Mouse (Mus musculus): ENCODE results near the gene Hspa1l. TPM values are rescaled to one million over a fixed set of nuclear protein-coding genes. Genes with fewer than 3 reads are reported as not detected.

Gene Hspa1l
- polyA plus RNA-seq (2017; shearing (Covaris generic)) = not detected

DNA sequence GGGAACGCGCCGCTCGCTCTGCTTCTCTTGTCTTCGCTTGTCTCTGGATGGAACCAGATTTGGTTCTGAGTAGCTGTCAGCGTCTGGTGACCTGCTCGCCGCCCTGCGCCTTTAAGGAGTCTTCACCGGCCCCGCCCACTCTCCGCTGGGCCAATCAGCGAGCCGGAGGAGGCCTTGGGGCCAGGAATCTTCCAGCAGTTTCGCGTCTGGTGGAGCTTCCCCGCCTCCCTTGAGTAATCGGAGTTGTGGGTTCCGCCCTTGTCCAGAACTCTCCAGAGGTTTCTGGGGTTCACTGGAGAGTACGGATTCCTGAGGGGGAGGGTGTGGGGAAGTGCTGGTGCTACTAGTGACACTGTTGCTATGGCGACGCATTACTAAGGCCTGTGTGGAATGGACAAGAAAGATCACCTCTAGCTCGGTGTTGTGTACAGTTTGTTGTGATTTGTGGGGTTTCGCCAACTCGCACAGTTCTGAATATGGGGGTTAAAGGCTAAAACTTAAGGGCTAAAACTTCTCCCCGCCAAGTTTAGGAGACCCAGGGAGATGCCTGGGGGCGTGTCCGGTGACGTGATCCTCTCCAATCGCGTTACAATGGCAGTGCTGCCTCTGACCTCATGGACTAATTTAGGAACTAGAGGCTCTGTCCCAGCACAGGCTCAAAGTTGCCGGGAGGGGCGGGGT, at the start of gene Hspa1l, which contains the start of gene Hspa1a:
Gene Hspa1l, plus strand, starts transcription at position 635 of the 681 bp plus-strand sequence.
Gene Hspa1a, minus strand, starts transcription at position 88 of the 681 bp plus-strand sequence.

DNA sequence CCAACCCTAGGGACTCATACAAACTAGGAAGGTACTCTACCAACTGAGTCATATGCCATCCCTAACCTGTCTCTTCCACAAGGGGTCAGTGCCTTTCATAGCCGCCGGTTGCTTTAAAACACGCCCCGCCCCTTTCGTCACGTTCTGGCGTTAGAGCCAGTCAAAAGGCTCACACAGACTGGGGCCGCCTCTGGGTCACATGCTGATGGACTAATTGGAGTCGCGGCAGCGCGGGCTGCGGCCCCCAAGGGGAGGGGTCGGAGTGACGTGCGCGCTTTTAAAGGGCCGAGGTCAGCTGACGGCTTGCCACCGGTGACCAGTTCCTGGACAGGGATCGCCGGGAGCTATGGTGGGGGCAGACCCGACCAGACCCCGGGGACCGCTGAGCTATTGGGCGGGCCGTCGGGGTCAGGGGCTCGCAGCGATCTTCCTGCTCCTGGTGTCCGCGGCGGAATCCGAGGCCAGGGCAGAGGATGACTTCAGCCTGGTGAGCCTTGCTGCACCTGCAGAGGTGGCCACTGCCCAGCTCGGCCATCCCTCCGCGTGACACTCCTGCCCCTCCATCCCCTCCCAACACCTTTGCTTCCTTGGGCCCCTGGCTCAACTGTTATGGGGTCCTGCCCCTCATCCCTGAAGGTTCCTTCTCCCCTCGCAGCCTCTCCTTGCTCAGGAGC, 41.3 kb upstream of the Hspa1l start, which contains the start of gene Neu1:
Gene Neu1, plus strand, starts transcription at position 193 of the 674 bp plus-strand sequence.

GRCm38 (mm10) chr17:34959130-34959778, 13.2 kb upstream of the Hspa1l start, which contains the start of gene Hspa1b:
Gene Hspa1b, minus strand, starts transcription at chr17:34959238.

GRCm38 (mm10) chr17:34969822-34970221, 2.7 kb upstream of the Hspa1l start, which contains the start of gene Gm20481:
Gene Gm20481, plus strand, starts transcription at chr17:34969912.

DNA sequence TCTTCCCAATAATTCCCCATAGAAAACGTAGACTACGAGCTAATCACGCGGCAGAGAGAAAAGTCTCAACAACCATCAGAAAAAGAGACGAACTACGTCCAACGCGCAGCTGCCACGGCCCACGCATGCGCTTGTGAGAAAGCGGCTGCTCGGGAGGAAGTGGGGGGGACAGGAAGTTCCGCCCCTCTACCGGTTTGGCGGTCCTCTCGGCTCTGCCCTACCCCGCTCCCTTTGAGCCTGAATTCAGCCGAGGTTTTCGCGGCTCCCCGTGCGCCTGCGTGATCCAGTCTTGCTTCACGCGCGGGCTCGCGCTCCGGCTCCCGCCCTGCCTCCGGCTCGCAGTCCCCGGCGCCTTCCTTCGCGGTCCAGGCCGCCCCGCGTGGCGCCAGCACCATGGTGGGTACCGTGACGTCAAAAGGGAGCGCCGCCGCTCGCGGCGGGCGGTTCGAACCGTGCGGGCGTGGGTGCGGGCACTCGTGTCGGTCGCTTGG, 9.2 kb downstream of the Hspa1l start, which contains the start of gene Lsm2:
Gene Lsm2, plus strand, starts transcription at position 173 of the 491 bp plus-strand sequence.

DNA sequence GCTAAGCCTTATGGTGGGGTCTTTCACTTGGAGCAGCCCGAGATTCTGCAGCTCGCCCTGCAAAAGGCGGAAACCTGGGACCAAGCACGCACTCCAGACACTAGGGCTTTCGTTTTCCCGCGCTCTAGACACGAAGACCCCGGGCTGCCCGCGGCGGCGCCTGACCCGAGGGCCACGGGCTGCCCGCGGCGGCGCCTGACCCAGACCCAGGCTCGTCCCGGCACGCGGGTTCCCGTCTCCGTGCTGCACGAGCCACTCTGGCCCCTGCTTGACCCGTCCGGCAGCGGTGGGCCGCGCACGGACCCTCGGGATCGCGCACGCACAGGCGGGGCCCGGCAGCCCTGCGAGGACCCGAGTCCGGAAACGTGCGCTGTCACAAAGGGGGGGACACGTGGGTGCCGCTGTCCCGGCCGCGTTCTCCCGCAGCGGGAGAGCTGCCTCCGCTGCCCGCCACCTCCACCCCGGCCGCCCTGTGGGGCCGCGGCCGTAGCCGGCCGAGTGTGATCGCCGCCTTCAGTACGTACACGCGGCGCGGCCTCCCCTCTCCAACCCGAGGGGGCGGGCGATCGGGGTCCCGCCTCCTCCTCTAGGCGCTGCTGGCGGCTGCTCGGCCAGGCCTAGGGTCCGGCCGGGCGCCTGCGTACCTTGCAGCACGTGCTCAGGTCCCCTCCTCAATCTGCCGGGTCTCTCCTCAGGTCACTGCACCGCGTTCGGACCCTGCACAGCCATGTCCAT, 28.4 kb downstream of the Hspa1l start, which contains the start of gene Vars:
Gene Vars, plus strand, starts transcription at position 271 of the 735 bp plus-strand sequence.

DNA sequence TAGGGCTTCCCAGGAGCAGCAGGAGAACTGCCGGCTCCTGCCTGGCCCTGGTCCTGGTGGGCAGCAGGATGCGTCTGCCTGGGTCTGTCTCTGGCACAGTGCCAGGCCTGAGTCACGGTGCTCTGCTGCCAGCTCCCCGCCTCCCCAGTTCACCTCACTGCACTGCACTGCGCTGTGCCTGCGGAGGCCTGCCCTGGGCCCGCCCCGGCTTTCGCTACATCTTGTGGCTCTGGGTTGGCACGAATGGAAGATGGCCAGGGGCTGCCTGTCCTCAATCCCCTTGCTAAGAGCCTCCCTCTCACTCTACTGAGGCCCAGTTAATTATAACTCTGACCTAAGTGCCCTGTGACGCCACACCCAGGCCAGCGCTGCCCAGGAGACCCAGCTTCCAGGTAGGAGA, 43.9 kb downstream of the Hspa1l start, which contains the start of gene Vwa7:
Gene Vwa7, plus strand, starts transcription at position 204 of the 400 bp plus-strand sequence.

DNA sequence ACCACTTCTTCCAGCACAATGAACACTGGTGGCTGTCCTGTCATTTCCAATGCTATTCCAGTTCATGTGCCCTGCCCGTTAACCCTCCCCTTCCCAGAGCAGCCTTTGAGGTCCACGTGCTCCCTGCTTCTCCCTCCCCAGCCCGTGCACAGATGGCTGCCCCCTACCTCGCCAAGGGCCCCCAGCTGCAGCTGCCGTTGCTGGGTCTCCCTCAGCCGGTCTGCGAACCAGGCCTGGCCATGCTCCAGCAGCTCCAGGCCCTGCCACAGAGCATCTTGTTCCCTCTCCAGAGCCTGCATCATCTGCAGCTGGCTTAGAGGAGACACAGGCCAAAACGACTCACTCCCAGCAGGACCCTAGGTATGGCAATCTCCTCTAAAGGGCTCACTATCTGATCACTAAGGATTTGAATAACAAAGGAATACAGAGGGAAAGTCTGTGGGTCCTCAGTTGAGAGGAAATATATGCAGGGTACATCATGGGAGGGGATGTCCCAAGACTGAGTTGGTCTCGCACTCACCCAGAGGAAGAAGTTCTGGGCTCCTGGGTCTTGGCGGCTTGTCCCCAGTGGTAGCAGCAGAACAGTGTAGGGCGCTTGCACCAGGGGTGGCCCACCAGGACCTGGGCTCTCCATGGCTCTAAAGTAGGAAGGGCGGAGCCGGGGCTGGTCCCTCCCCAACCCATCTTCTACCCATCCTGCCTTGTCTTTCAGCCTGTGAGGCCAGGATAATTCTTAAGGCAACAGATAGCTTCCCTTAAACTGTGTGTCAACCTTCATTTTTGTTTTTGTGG, 55.0 kb downstream of the Hspa1l start, which contains the start of gene Sapcd1:
Gene Sapcd1, minus strand, starts transcription at position 740 of the 792 bp plus-strand sequence.

Other genes with a start within 250 kb of the Hspa1l start
- gene C4b, start 228.8 kb upstream of the Hspa1l start, polyA plus RNA-seq (2017; shearing (Covaris generic)) = not detected
- not detected for gene Cyp21a1, start 168.1 kb upstream of the Hspa1l start, polyA plus RNA-seq (2017; shearing (Covaris generic))
- gene Stk19, start 135.8 kb upstream of the Hspa1l start, polyA plus RNA-seq (2017; shearing (Covaris generic)) = 25.8 TPM
- gene Dxo, start 135.7 kb upstream of the Hspa1l start, polyA plus RNA-seq (2017; shearing (Covaris generic)) = 123 TPM
- 128 TPM for gene Skiv2l, start 122.5 kb upstream of the Hspa1l start, polyA plus RNA-seq (2017; shearing (Covaris generic))
- gene Nelfe, start 122.3 kb upstream of the Hspa1l start, polyA plus RNA-seq (2017; shearing (Covaris generic)) = 49.5 TPM
- gene Cfb, start 110.2 kb upstream of the Hspa1l start, polyA plus RNA-seq (2017; shearing (Covaris generic)) = not detected
- 0.21 TPM for gene Zbtb12, start 93.2 kb upstream of the Hspa1l start, polyA plus RNA-seq (2017; shearing (Covaris generic))
- gene Gm20547, start 90.7 kb upstream of the Hspa1l start, polyA plus RNA-seq (2017; shearing (Covaris generic)) = not detected
- gene C2, start 74.4 kb upstream of the Hspa1l start, polyA plus RNA-seq (2017; shearing (Covaris generic)) = 1.2 TPM
- gene Ehmt2, start 74.2 kb upstream of the Hspa1l start, polyA plus RNA-seq (2017; shearing (Covaris generic)) = 57.8 TPM
- not detected for gene Slc44a4, start 58.2 kb upstream of the Hspa1l start, polyA plus RNA-seq (2017; shearing (Covaris generic))
- 74.6 TPM for gene Neu1, start 41.5 kb upstream of the Hspa1l start, polyA plus RNA-seq (2017; shearing (Covaris generic))
- 2,452 TPM for gene Hspa1b, start 13.5 kb upstream of the Hspa1l start, polyA plus RNA-seq (2017; shearing (Covaris generic))
- 125 TPM for gene Gm20481, start 2.8 kb upstream of the Hspa1l start, polyA plus RNA-seq (2017; shearing (Covaris generic))
- gene Hspa1a, start 547 bp upstream of the Hspa1l start, polyA plus RNA-seq (2017; shearing (Covaris generic)) = 1,550 TPM
- gene Lsm2, start 9.2 kb downstream of the Hspa1l start, polyA plus RNA-seq (2017; shearing (Covaris generic)) = 47.6 TPM
- 182 TPM for gene Vars, start 28.3 kb downstream of the Hspa1l start, polyA plus RNA-seq (2017; shearing (Covaris generic))
- 0.10 TPM for gene Vwa7, start 43.9 kb downstream of the Hspa1l start, polyA plus RNA-seq (2017; shearing (Covaris generic))
- not detected for gene Sapcd1, start 55.3 kb downstream of the Hspa1l start, polyA plus RNA-seq (2017; shearing (Covaris generic))
- 2.2 TPM for gene Msh5, start 74.0 kb downstream of the Hspa1l start, polyA plus RNA-seq (2017; shearing (Covaris generic))
- gene Clic1, start 77.3 kb downstream of the Hspa1l start, polyA plus RNA-seq (2017; shearing (Covaris generic)) = 305 TPM
- gene Ddah2, start 86.3 kb downstream of the Hspa1l start, polyA plus RNA-seq (2017; shearing (Covaris generic)) = 1.00 TPM
- gene Ly6g6c, start 92.7 kb downstream of the Hspa1l start, polyA plus RNA-seq (2017; shearing (Covaris generic)) = not detected
- not detected for gene Mpig6b, start 93.5 kb downstream of the Hspa1l start, polyA plus RNA-seq (2017; shearing (Covaris generic))
- not detected for gene Ly6g6e, start 104.2 kb downstream of the Hspa1l start, polyA plus RNA-seq (2017; shearing (Covaris generic))
- gene Ly6g6d, start 105.4 kb downstream of the Hspa1l start, polyA plus RNA-seq (2017; shearing (Covaris generic)) = not detected
- not detected for gene Ly6g6f, start 112.9 kb downstream of the Hspa1l start, polyA plus RNA-seq (2017; shearing (Covaris generic))
- gene Abhd16a, start 116.6 kb downstream of the Hspa1l start, polyA plus RNA-seq (2017; shearing (Covaris generic)) = 88.6 TPM
- gene Ly6g5c, start 135.6 kb downstream of the Hspa1l start, polyA plus RNA-seq (2017; shearing (Covaris generic)) = not detected
- gene Ly6g5b, start 142.7 kb downstream of the Hspa1l start, polyA plus RNA-seq (2017; shearing (Covaris generic)) = 2.1 TPM
- 43.9 TPM for gene Gpank1, start 148.8 kb downstream of the Hspa1l start, polyA plus RNA-seq (2017; shearing (Covaris generic))
- 190 TPM for gene Csnk2b, start 149.3 kb downstream of the Hspa1l start, polyA plus RNA-seq (2017; shearing (Covaris generic))
- gene D17H6S53E, start 153.7 kb downstream of the Hspa1l start, polyA plus RNA-seq (2017; shearing (Covaris generic)) = 0.75 TPM
- gene Apom, start 159.3 kb downstream of the Hspa1l start, polyA plus RNA-seq (2017; shearing (Covaris generic)) = not detected
- 75.1 TPM for gene Bag6, start 162.5 kb downstream of the Hspa1l start, polyA plus RNA-seq (2017; shearing (Covaris generic))
- gene Prrc2a, start 192.2 kb downstream of the Hspa1l start, polyA plus RNA-seq (2017; shearing (Covaris generic)) = 38.6 TPM
- gene Aif1, start 203.4 kb downstream of the Hspa1l start, polyA plus RNA-seq (2017; shearing (Covaris generic)) = not detected
- gene Lst1, start 215.7 kb downstream of the Hspa1l start, polyA plus RNA-seq (2017; shearing (Covaris generic)) = 1.6 TPM
- 849 TPM for gene Ltb, start 221.7 kb downstream of the Hspa1l start, polyA plus RNA-seq (2017; shearing (Covaris generic))
- 107 TPM for gene Tnf, start 229.3 kb downstream of the Hspa1l start, polyA plus RNA-seq (2017; shearing (Covaris generic))
- gene Lta, start 232.6 kb downstream of the Hspa1l start, polyA plus RNA-seq (2017; shearing (Covaris generic)) = 42.5 TPM
- not detected for gene Gm16181, start 248.1 kb downstream of the Hspa1l start, polyA plus RNA-seq (2017; shearing (Covaris generic))

All from effector memory CD4-positive, alpha-beta T cell, adult 5 months (primary cell).